Mouse (Mus musculus): ENCODE results near the gene Ephb4. TPM values are rescaled to one million over a fixed set of nuclear protein-coding genes. Genes with fewer than 3 reads are reported as not detected.

The Ephb4 gene
- total and polyA plus RNA-seq, 3 experiments, result 0.08 to 0.12 TPM; not detected in 1

DNA sequence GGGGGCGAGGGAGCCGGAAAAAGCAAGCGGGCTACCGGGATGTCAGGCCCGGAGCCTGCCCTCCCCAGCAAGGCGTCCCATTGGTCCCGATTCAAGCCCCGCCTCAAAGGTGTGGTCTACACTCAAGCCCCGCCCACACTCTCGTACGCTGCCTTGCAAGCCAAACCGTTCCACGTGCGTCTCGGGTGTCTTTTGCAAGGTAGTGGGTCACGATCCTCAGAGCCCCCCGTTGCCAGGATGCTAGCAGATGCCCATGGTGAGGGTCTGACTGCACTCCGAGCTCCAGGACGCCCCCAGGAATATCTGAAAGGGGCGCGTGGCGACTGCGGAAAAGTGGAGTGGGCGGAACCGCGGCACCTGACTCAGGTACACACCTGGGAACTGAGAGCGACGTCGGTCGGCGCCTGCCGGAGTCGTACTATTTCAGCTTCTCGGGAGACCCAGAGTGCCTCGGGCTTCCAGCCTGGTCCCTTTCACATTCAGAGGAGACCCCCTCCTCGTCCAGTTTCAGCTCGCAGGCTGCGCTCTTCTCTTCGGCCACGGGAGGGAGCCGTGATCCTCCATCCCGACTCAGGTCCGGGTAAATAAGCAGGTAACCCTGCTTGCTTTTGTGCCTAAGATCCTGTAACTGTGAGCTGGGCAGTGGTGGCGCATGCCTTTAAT lies 16.3 kb upstream of the Ephb4 start, which contains the start of gene Slc12a9:
Slc12a9 (minus strand) TSS at position 86 of the 663 bp plus-strand sequence.
- H3K79me2 ChIP-seq (ENCODE audit: control insufficient read depth, insufficient read depth, low read length, poor library complexity), result no peaks in the 10 kb centered on the region; the same call in 1 of the 2 replicates
- no peaks in the 10 kb centered on the region for H3K27me3 ChIP-seq (ENCODE audit: control insufficient read depth in 1 of 2, insufficient read depth in 2 of 2, low read length in 2 of 2)
- H3K27ac ChIP-seq (ENCODE audit: control insufficient read depth, low read depth, low read length), result no peak within 1 kb of the TSS
- H3K36me3 ChIP-seq (ENCODE audit: control insufficient read depth in 1 of 2, insufficient read depth in 2 of 2, low read length in 2 of 2), result peaks cover 0 to 9% of the 10 kb centered on the region in 2 experiments; a peak in 2 of 4 replicates
- H3K4me3 ChIP-seq (ENCODE audit: control insufficient read depth in 1 of 2, insufficient read depth in 1 of 2, low read depth in 2 of 2, low read length in 2 of 2), result peak within 1 kb of the TSS; percentile 65 to 84
- DNase-seq (ENCODE audit: low read depth, low spot score), result peak; percentile 95
- H3K9me3 ChIP-seq (replicated peaks; ENCODE audit: insufficient read depth, low read length), result no peaks in the 10 kb centered on the region
- H3K9ac ChIP-seq (ENCODE audit: control insufficient read depth, low read depth, low read length, poor library complexity, severe bottlenecking), result peak within 1 kb of the TSS; percentile 66
- H3K4me1 ChIP-seq (ENCODE audit: control insufficient read depth in 1 of 2, insufficient read depth in 2 of 2, low read length in 2 of 2), result peaks cover 2 to 15% of the 10 kb centered on the region in 2 experiments
- TF ChIP-seq MXI1 (IDR thresholded peaks at IDR 0.05; ENCODE audit: low read depth, low read length) (peak; percentile 99), TAL1 (IDR thresholded peaks at IDR 0.05; ENCODE audit: low read length) (no peak), TCF12 (IDR thresholded peaks at IDR 0.05; ENCODE audit: low read depth, low read length) (no peak), CHD1 (IDR thresholded peaks at IDR 0.05; ENCODE audit: low read depth, low read length) (0 out of 2 replicates have a peak, but pooled peaks have one; percentile 10), KAT2A (conservative IDR thresholded peaks at IDR 0.05; ENCODE audit: low read depth, low read length) (no peak), SIN3A (IDR thresholded peaks at IDR 0.05; ENCODE audit: low read length) (peak; percentile 81), MEF2A (IDR thresholded peaks at IDR 0.05; ENCODE audit: extremely low read depth, insufficient replicate concordance, low read depth, low read length, poor library complexity, severe bottlenecking) (no peak), RAD21 (IDR thresholded peaks at IDR 0.05; ENCODE audit: low read depth, low read length) (peak; percentile 41), USF1 (IDR thresholded peaks at IDR 0.05; ENCODE audit: low read depth, low read length) (no peak), POLR2AphosphoS5 (IDR thresholded peaks at IDR 0.05; ENCODE audit: borderline replicate concordance, low read depth, low read length) (no peak), ELF1 (IDR thresholded peaks at IDR 0.05; ENCODE audit: low read depth, low read length) (no peak), ZC3H11A (IDR thresholded peaks at IDR 0.05; ENCODE audit: low read depth, low read length) (peak; percentile 47), TBP (IDR thresholded peaks at IDR 0.05; ENCODE audit: low read depth, low read length) (peak; percentile 65), EP300 (IDR thresholded peaks at IDR 0.05; ENCODE audit: low read depth in 1 of 2, low read length in 2 of 2) (no peak; a peak in 1 of 4 replicates), ZNF384 (IDR thresholded peaks at IDR 0.05; ENCODE audit: low read depth, low read length) (no peak), MYB (IDR thresholded peaks at IDR 0.05; ENCODE audit: low read depth, low read length) (no peak), UBTF (IDR thresholded peaks at IDR 0.05; ENCODE audit: borderline replicate concordance, insufficient read depth, low read depth, low read length) (no peak), ZMIZ1 (IDR thresholded peaks at IDR 0.05; ENCODE audit: low read depth, low read length) (no peak), JUND (IDR thresholded peaks at IDR 0.05; ENCODE audit: low read depth, low read length) (no peak), RCOR1 (IDR thresholded peaks at IDR 0.05; ENCODE audit: low read depth, low read length) (no peak), GABPA (IDR thresholded peaks at IDR 0.05; ENCODE audit: low read depth, low read length) (no peak), CTCF (IDR thresholded peaks at IDR 0.05 in 2 of 3, conservative IDR thresholded peaks at IDR 0.05 in 1 of 3; ENCODE audit: control insufficient read depth in 1 of 3, insufficient read depth in 1 of 3, low read depth in 2 of 3, low read length in 3 of 3, poor library complexity in 1 of 3, severe bottlenecking in 1 of 3) (peak; percentile 62 to 82 (median 67)), MAX (IDR thresholded peaks at IDR 0.05; ENCODE audit: low read length) (peak; percentile 91), ETS1 (IDR thresholded peaks at IDR 0.05; ENCODE audit: low read depth, low read length) (no peak), MAZ (IDR thresholded peaks at IDR 0.05; ENCODE audit: low read depth, low read length) (no peak), MYC (IDR thresholded peaks at IDR 0.05; ENCODE audit: low read depth, low read length) (peak; percentile 84; the same call in 1 of the 2 replicates), NRF1 (IDR thresholded peaks at IDR 0.05; ENCODE audit: insufficient read depth, low read depth, low read length, poor library complexity, severe bottlenecking) (no peak), HCFC1 (IDR thresholded peaks at IDR 0.05; ENCODE audit: low read depth, low read length) (0 out of 2 replicates have a peak, but pooled peaks have one; percentile 6), GATA1 (IDR thresholded peaks at IDR 0.05; ENCODE audit: low read depth, low read length) (no peak), POLR2AphosphoS2 (IDR thresholded peaks at IDR 0.05; ENCODE audit: low read length) (no peak; the same call in 1 of the 2 replicates), BHLHE40 (IDR thresholded peaks at IDR 0.05; ENCODE audit: borderline replicate concordance, low read depth, low read length) (0 out of 2 replicates have a peak, but pooled peaks have one; percentile 5), ZKSCAN1 (IDR thresholded peaks at IDR 0.05; ENCODE audit: low read depth, low read length) (no peak), USF2 (IDR thresholded peaks at IDR 0.05; ENCODE audit: borderline replicate concordance in 1 of 2, insufficient read depth in 1 of 2, low read depth in 1 of 2, low read length in 2 of 2) (no peak), CHD2 (IDR thresholded peaks at IDR 0.05; ENCODE audit: low read length) (no peak), NELFE (IDR thresholded peaks at IDR 0.05; ENCODE audit: low read depth, low read length) (peak; percentile 60), SMC3 (IDR thresholded peaks at IDR 0.05; ENCODE audit: low read depth, low read length) (peak; percentile 58)

Measured in MEL (cell line).